Mouse (Mus musculus) forebrain, embryonic 16.5 days (tissue): ENCODE data around the gene Srsf10. TPM values are rescaled to one million over a fixed set of nuclear protein-coding genes. Genes with fewer than 3 reads are reported as not detected.

Experiments used
- ATAC-seq: fragments of 200-750 bp; cut with Nextera tagmentation; 2 replicates; pipeline ENCODE4 v1.8.0; 2017; ENCODE audit warnings: mild to moderate bottlenecking, moderate library complexity
- H3K27ac ChIP-seq: fragments of 300-500 bp; sonication (generic); 2 replicates; pipeline ENCODE4 v1.5.1; 2014; ENCODE audit warnings: low read length, control low read depth
- H3K27me3 ChIP-seq: fragments of 300-500 bp; sonication (generic); replicated peaks from 2 replicates; pipeline ENCODE4 v1.6.1; 2014; ENCODE audit warnings: low read length; ENCODE audit not compliant: control insufficient read depth, insufficient read depth
- H3K36me3 ChIP-seq: fragments of 300-500 bp; sonication (generic); 2 replicates; pipeline ENCODE4 v1.6.1; 2014; ENCODE audit not compliant: control insufficient read depth, insufficient read depth
- H3K4me1 ChIP-seq: fragments of 300-500 bp; sonication (generic); replicated peaks from 2 replicates; pipeline ENCODE4 v1.6.1; 2014; ENCODE audit warnings: low read length; ENCODE audit not compliant: control insufficient read depth, insufficient read depth
- H3K4me2 ChIP-seq: fragments of 300-500 bp; sonication (generic); 2 replicates; pipeline ENCODE4 v1.6.1; 2014; ENCODE audit warnings: mild to moderate bottlenecking, low read length, control low read depth
- H3K4me3 ChIP-seq: fragments of 300-500 bp; sonication (generic); replicated peaks from 2 replicates; pipeline ENCODE4 v1.5.1; 2014; ENCODE audit warnings: mild to moderate bottlenecking, low read length, control low read depth
- H3K9ac ChIP-seq: fragments of 300-500 bp; sonication (generic); replicated peaks from 2 replicates; pipeline ENCODE4 v1.6.1; 2014; ENCODE audit warnings: low read depth, low read length, control low read depth
- H3K9me3 ChIP-seq: fragments of 300-500 bp; sonication (generic); 2 replicates; pipeline ENCODE4 v1.6.1; 2016; ENCODE audit warnings: low read length; ENCODE audit not compliant: control insufficient read depth
- WGBS: fragments of 180-500 bp; shearing (Covaris S2); extraction: QIAGEN DNeasy Blood & Tissue Kit; methylation state at CpG from one replicate; pipeline ENCODE4 v1.1.7; 2014; 5-methylcytosine and 5-hydroxymethylcytosine counted together
- polyA plus RNA-seq: library from polyadenylated mRNA; unstranded; fragments of >200 nt; fragmentation: Nextera tagmentation; extraction: Ambion mirVana; gene quantifications from 2 replicates; pipeline ENCODE4 v1.2.1, GENCODE M21; 2015

The Srsf10 gene
- polyA plus RNA-seq, result 253 and 294 TPM in 2 replicates

DNA sequence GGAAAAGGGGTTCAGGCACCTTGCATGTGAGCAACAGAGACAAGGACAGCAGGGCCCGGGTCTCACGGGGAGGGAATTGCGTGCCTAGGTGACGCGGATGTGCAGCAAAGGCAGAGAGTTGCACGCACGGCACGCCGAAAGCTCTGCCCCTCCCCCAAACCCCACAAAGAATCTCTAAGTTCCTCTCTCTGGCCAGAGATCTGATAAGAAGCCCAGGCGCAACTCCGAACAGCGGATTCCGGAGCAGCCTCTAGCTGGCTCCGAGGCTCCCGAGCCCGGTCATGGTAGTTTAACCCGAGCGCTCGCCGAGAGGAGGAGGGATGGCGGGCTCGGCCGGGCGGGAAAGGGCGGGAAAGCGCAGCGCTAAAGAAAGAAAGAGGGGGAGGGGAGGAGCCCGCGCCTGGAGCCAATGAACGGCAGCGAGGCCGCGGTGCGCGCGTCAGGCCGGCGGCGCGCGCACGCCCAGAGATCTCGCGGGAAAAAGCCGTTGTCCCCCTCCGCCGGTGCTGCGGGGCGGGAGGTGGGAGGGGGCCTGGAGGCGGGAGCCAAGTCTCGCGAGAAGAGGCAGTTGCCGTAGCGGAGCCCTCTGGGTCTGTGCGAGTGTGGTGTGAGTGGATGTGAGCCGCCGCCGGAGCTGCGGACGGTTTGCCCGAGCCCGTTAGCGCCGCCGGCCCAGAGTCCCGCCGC lies at the start of gene Srsf10:
Gene Srsf10, plus strand, starts transcription at position 212 of the 687 bp plus-strand sequence.
- Histone ChIP-seq H3K9ac (peak within 1 kb of the TSS; percentile 95), H3K36me3 (no peaks in the 10 kb centered on the region), H3K27me3 (no peaks in the 10 kb centered on the region), H3K4me2 (peak within 1 kb of the TSS; percentile 86), H3K9me3 (no peaks in the 10 kb centered on the region), H3K4me1 (peaks cover 39% of the 10 kb centered on the region), H3K4me3 (peak within 1 kb of the TSS; percentile 97), H3K27ac (peak within 1 kb of the TSS; percentile 99)
- under 1% methylated on average over 57 of the region's 67 CpGs for WGBS
- peak; percentile 96 for ATAC-seq

DNA sequence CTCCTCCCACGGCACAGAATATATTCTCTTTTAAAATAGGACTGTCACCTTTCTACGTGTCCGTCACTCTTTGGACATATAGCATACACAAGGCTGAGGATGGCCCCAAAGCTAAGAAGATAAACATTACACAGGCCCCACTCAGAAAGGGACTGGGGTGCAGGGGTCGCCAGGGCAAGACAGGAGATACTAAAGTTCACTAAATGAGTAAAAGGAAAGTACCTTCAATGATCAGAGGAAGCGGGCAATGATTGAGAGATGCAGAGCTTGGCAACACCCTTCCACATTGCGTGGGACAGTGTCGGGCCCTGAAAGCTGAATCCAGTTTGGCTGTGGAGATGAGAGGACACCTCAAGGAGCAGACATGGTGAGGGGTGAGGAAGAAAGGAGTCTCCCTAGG lies 40.7 kb upstream of the Srsf10 start:
- H3K9me3 ChIP-seq, result peaks cover 2% of the 10 kb centered on the region; the same call in 1 of the 2 replicates
- no peak overlapping the region for H3K27ac ChIP-seq
- no peak overlapping the region for H3K4me3 ChIP-seq
- H3K27me3 ChIP-seq, result no peaks in the 10 kb centered on the region
- H3K4me2 ChIP-seq, result no peak overlapping the region
- no peaks in the 10 kb centered on the region for H3K4me1 ChIP-seq
- no peak overlapping the region for H3K9ac ChIP-seq
- H3K36me3 ChIP-seq, result no peaks in the 10 kb centered on the region
- ATAC-seq, result no peak
- 77% methylated on average over 7 of the region's 7 CpGs for WGBS

DNA sequence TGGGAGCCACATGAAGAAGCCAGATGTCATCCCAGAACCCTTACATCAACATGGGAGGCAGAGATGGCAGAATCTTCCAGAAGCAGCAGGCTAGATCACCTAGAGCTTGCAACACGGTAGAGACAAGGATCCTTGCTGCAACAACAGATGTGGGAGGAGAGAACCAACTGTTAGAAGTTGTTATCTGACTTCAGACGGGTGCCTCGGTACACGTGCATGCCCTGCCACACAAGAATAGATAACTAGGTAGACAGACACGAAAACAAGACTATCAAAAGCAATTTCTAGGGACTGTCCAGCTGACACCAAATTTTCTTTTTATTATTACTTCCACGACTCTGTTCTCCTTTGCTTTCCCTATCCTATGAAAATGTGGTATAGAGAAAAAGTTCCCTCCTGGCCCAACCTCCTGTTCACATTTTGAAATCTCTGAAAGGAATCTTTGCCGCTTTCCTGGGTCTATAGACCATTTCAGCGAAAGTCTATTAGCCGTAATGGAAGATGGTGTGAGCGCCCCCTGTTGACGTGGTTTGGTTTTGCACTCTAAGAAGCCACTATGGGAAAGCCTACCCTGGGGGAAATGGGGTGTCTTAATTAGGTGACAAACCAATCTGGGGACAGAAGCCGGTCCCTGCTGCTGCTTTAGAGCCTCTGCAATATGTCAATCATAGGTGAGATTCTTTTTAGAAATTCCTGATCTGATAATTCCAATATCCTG lies 38.5 kb upstream of the Srsf10 start:
- no peak overlapping the region for H3K4me3 ChIP-seq
- H3K9ac ChIP-seq, result no peak overlapping the region
- no peak overlapping the region for H3K27ac ChIP-seq
- peaks cover 2% of the 10 kb centered on the region; the same call in 1 of the 2 replicates for H3K9me3 ChIP-seq
- H3K27me3 ChIP-seq, result no peaks in the 10 kb centered on the region
- no peaks in the 10 kb centered on the region for H3K4me1 ChIP-seq
- WGBS, result 36% methylated on average over 12 of the region's 12 CpGs
- H3K36me3 ChIP-seq, result no peaks in the 10 kb centered on the region
- no peak overlapping the region for H3K4me2 ChIP-seq
- ATAC-seq, result no peak

DNA sequence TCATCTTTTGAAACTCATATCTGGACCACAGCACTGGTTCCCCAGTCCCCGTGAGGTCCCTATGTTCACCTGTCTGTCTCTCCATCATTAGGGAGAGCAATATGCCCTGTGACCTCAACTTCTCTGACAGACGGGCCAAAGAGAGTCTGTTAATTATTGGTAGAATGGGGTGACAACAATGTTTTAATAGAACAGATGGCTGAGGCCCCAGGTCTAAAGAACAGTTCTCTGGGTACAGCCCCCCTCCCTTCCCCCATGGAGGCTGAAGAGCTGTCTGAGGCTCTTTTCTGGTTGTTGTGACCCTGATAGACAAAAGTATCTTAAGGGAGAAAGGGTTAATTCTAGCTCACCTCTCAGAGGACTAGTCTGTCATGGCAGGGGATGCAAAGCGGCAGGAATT lies 37.2 kb upstream of the Srsf10 start:
- Histone ChIP-seq H3K27me3 (no peaks in the 10 kb centered on the region), H3K4me3 (no peak overlapping the region), H3K9ac (no peak overlapping the region), H3K27ac (no peak overlapping the region), H3K4me1 (no peaks in the 10 kb centered on the region), H3K36me3 (no peaks in the 10 kb centered on the region), H3K9me3 (peaks cover 2% of the 10 kb centered on the region; the same call in 1 of the 2 replicates), H3K4me2 (no peak overlapping the region)
- 65% methylated on average over 3 of the region's 3 CpGs for WGBS
- no peak for ATAC-seq

DNA sequence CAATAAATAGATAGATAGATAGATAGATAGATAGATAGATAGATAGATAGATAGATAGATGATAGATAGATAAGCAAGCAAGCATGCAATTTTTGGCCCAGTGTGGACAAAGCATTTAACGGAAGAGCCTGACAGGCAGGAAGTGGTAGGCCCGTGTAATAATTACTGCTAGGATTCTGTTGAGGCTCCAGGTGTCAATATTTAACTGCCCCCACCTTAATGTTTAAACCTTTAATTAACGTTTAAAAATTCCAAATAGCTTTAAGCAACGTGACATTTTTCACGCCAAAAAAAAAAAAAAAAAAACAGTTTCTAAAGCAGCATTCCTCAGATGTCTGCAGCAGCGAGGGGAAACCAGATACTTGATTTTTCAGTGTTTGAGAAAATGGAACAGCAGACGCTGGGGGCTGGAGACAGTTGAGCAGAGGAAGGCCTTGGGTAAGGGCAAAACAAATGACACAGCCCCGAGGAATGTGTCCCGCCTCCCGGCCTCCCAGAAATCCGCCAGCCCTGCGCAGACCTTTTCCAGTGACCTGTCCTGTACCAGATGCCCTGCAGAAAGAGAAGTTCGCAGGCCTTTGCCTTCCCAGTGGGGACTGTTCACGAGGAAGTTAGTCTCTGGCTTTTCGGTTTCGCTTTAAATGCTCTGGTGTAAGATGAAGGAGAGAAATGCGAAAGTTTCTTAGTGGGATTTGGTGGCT lies 35.6 kb upstream of the Srsf10 start:
- H3K9me3 ChIP-seq, result peaks cover 2% of the 10 kb centered on the region; the same call in 1 of the 2 replicates
- 79% methylated on average over 17 of the region's 17 CpGs for WGBS
- H3K4me2 ChIP-seq, result no peak overlapping the region
- no peak for ATAC-seq
- H3K4me3 ChIP-seq, result no peak overlapping the region
- no peak overlapping the region for H3K27ac ChIP-seq
- H3K36me3 ChIP-seq, result no peaks in the 10 kb centered on the region
- H3K9ac ChIP-seq, result no peak overlapping the region
- H3K4me1 ChIP-seq, result no peaks in the 10 kb centered on the region
- no peaks in the 10 kb centered on the region for H3K27me3 ChIP-seq

DNA sequence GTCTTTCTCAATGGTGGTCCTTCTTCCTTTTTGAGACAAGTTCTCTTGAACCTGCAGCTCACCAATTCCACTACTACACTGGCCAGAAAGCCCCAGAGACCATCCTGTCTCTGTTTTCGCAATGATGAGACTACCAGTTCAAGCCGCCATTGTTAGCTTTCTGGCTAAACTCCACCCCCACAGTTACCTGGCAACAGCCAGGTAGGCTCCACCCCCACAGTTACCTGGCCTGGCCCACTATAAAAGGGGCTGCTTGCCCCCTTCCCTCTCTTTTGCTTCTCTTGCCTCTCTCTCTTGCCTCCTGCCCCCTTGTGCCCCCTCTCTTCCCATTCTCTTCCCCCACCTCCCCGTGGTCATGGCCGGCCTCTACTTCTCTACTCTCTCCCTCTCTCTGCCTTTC lies 33.8 kb upstream of the Srsf10 start:
- 80% methylated on average over 4 of the region's 4 CpGs for WGBS
- ATAC-seq, result no peak
- no peak overlapping the region for H3K9ac ChIP-seq
- no peaks in the 10 kb centered on the region for H3K36me3 ChIP-seq
- no peak overlapping the region for H3K4me2 ChIP-seq
- no peaks in the 10 kb centered on the region for H3K4me1 ChIP-seq
- no peak overlapping the region for H3K4me3 ChIP-seq
- no peaks in the 10 kb centered on the region for H3K27me3 ChIP-seq
- H3K27ac ChIP-seq, result no peak overlapping the region
- H3K9me3 ChIP-seq, result peaks cover 2% of the 10 kb centered on the region; the same call in 1 of the 2 replicates

DNA sequence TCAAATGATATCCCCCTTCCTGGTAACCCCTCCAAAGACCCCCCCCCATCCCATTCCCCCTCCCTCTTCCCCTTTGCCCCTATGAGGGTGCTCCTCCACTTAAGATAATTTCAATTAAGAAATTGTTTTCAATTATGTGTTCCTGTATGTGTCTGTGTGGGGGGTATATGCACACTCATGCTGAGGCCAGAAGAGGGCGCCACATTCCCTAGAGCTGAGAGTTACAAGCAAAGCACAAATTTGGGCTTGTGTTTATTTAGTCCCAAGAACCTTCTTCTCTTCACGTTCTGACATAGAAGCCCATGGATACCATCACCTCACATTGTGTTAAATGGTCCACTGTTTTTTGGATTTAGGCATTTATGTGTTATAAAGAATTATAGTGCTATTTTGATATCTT lies 32.2 kb upstream of the Srsf10 start:
- Histone ChIP-seq H3K4me1 (peaks cover 2% of the 10 kb centered on the region), H3K4me3 (no peak overlapping the region), H3K9ac (no peak overlapping the region), H3K27ac (no peak overlapping the region), H3K36me3 (no peaks in the 10 kb centered on the region), H3K9me3 (peaks cover 2% of the 10 kb centered on the region; the same call in 1 of the 2 replicates), H3K4me2 (no peak overlapping the region), H3K27me3 (no peaks in the 10 kb centered on the region)
- WGBS, result 73% methylated on average over 2 of the region's 2 CpGs
- ATAC-seq, result no peak

DNA sequence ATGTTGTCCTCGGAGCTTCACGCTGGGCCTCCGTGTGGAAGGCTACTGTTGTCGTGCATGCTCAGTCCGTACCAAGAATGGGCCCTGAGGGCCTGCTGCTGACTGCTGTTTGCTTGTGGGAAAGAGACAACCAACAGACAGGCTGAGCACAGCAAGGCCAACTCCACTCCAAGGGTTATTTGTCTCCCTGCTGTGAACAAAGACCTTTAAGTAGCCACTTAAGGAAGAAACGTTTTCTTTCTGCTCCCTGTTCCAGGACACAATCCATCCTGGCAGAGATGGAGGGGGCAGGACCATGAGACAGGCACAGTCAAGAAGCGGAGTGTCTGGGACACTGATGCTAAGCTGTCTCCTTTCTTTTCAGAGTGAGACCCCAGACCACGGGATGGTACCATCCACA lies 31.3 kb upstream of the Srsf10 start:
- Histone ChIP-seq H3K9ac (no peak overlapping the region), H3K27ac (no peak overlapping the region), H3K36me3 (no peaks in the 10 kb centered on the region), H3K27me3 (no peaks in the 10 kb centered on the region), H3K4me1 (peaks cover 10% of the 10 kb centered on the region), H3K9me3 (no peaks in the 10 kb centered on the region), H3K4me3 (no peak overlapping the region), H3K4me2 (no peak overlapping the region)
- 44% methylated on average over 8 of the region's 8 CpGs for WGBS
- ATAC-seq, result no peak

DNA sequence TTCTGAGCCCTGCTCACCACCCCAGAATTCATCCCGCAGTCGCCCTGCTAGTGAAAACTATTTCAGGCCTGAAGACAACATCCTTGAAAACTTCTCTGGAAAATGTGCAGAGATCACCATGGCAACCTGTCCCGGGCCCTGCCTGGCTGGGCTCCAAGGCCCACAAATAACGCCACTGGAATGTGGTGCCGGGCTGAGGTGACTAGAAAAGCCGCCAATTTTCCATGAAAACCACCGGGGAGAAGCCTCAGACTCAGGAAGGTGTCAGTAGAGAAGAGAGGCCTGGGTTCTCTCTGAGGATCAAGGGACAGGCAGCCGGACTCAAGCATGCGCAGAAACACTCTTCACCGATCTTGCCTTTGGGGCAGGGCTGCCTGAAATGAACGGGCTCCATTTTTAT lies 27.1 kb upstream of the Srsf10 start:
- H3K9ac ChIP-seq, result peak overlapping the region; percentile 13; the same call in 1 of the 2 replicates
- no peaks in the 10 kb centered on the region for H3K9me3 ChIP-seq
- H3K4me2 ChIP-seq, result peak overlapping the region; percentile 37
- peaks cover 16% of the 10 kb centered on the region for H3K4me1 ChIP-seq
- WGBS, result 6% methylated on average over 11 of the region's 11 CpGs
- H3K36me3 ChIP-seq, result no peaks in the 10 kb centered on the region
- 0 out of 2 replicates have a peak overlapping the region, but pooled peaks have one; percentile 3 for H3K4me3 ChIP-seq
- no peak for ATAC-seq
- no peaks in the 10 kb centered on the region for H3K27me3 ChIP-seq
- peak overlapping the region; percentile 52 for H3K27ac ChIP-seq
